Mouse (Mus musculus): ENCODE measurements around the gene Ifit2.
A peak's percentile ranks its signal among the peaks of the same experiment; 100 is the strongest.

The Ifit2 gene

DNA sequence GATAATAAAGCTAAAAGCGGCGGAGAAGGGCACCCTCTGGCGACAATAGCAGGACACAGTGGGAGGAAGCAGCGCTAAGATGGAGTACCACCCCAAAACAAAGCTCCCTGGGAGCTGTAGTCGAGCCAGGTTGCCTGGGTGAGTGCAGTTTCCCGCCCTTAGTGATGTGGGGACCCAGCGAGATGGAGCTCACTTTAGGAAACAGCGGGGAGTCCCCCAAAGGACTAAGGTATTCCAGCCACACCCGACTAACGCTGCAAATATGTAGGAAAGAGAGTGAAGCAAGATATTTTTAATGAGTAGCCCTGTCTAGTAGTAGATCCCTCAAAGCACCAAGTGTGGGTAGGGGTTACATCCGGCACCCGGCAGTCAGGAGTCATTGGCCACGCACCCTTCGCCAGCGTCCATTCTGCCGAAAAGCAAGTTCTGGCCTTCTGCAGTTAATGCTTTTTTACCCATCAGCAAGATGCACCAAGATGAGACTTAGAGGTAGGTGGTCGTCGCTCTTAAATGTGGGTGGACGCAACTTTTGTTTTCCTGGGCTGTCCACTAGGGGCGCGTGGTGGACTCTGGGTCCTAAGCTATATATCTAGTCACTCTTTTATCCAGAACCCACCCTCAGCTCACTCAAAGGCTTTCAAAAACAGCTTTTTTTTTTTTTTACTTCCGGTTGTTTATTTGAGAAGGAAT lies at the start of gene Ifit2:
TSS of gene Ifit2 (plus strand) at position 161 of the 690 bp plus-strand sequence.
- peak; percentile 54 for DNase-seq

DNA sequence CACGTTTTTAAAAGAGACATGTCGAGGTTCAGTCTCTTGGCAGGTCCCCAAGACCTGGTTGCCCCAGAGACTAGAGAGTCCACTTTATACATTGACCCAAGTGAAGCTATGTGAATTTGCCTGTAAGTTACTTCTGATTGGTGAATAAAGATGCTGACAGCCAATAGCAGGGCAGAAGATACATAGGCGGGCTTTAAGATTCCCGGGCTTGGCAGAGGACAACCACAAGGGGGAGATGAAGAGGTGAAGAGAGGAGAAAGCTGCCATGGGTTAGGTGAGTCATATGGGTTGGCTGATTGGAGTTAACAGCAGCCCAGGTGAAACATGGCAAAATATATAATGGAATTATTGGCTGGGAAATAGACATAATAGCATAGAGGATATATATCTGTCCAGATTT lies 49.7 kb upstream of the Ifit2 start:
- peak; percentile 49 for DNase-seq

DNA sequence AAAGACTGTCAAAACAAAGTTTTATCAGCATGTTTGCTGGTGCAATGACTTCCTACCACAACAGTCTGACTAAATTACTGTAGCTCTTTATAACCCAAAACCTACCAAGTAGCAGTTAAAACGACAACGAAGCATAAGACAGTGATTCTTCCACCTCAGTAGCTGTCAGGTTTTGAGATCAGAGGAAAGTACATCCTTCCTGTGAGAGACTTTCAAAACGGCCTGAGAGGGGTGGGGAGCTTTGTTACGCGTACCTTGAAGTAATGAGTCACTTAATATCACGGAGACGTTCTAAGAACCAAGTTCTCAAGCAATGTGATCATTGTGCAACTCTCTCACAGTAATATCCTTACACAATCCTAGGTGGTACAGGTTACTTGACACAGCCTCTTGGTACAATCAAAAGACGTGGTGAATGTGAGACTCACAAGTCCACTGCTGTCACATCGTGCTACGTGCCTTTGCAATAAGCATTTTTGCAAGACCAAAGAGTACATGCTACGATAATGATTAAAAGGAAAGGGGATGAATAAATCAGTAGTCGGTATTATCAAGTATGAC lies 45.3 kb upstream of the Ifit2 start:
- DNase-seq = no peak

DNA sequence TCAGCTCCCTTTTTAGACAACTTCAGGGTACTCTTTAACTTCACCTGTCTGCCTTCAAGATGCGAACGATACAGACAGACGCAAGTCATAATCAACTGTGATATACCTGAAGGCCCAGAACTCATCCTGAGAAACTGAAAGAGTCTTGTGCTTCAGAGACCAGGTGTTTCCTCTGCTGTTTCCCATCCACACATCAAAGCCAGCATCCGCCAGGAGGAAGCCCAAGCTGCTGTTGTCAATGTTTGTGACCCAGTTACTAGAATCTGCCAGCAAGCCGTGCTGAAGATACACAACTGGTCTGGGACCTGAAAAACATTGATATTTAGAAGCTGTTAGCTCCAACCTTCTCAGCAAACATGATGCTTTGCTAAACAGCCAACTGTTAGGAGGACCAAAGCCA lies 39.8 kb upstream of the Ifit2 start:
- no peak for DNase-seq

DNA sequence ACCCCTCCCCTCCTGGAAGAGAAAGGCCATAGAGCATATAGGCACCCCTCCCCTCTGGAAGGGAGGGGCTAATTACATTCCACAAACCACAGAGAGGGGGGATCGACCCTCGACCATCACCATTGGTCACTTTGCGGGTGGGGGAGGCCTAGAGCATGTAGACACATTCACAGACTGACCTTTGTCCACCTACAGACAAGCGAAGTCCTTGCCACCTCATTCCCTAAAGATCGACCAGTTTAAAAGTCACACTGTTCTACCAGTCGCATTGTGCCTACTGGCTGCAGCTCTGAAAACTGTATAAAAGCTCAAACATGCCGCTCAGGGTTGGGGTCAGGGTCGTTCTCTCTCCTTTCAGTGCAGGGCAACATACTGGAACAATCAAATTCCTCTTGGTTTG lies 39.0 kb upstream of the Ifit2 start:
- DNase-seq = no peak

DNA sequence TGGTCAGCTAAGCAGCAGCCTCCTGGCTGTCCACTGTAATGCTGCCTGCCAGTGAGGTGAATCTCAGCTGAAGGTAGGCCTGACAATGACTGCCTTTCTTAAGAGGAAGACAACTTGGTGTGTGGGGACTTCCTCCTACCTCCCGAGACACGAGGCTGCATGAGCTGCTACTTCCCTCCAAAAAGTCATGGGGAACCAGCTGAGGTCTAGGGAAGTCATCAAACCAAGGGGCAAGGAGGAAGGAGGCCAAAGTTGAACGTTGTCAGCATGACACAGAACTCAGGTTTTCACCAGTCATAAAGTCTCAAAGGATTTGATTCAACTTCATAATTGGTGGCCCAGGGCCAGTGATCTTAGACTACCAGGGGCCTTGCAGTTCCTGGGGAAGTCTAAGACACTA lies 34.8 kb upstream of the Ifit2 start:
- DNase-seq = no peak

DNA sequence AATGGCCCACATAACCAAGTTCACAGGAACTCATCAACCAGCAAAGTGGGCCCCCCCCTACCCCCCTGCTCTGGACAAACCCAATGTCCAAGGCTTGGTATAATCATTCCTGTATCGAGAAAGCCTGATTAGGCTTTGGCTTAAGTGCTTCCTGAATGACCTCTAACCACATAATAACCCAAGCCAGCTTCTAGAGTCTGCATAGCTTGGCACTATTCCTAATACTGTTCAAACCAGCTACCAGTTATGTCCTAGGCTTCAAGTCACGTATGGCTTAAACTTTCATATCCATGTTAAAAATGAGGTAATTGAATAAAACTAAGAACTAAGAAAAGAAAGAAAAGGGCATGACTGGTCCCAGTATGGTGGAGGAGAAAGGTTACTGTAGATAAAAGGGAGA lies 34.1 kb upstream of the Ifit2 start:
- DNase-seq = no peak

DNA sequence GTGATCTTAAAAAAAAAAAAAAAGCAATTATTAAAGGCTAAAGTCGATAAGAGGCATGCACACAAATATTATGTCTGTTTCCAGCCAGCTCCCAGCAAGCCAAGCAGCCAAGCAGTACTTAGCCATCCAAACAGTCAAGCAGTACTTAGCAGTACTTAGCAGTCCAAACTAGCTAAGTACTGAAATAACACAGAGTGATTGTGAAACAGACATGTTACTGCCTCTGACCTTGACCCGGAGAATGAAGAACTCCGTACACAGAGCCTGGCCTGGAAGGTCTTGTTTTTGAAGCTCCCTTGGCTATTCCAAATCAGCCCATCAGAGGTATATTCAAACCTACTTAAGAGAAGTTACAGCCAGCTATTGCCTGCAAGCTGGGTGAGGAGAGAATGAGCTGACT lies 33.3 kb upstream of the Ifit2 start:
- DNase-seq = no peak

DNA sequence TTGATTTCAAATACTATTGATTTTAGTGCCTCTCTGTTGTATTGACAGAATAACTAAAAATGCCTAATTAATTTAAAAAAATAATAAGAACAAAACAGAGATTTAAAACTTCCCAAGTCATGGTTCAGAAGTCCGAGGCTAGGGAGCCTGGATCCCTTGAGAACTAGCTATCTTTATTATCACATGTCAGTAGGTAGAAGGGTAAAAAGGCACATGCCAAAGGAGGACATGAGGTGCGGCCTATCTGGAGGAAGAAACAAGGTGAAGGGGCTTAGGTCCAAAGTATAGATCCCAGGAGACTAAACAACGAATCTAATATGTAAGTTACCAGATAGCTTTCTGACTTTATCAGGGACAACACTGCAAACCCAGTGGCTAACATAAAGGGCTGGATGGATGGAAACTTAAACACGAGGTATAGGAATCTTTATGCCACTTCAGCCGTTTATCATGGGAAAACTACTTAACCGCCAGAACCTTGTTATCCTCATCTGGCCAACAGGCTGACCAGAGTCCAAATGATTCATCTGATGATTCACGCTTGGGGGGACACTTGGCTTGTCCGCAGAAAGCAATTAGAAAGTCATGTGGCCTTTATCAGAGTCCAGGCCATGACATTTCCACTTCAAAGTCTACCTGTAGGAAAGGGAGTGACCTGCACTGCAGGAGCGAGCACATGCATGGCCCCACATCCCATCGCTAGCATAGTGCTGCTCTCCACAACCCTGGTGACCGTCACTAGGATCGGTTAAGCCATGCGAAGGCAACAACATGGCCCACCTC lies 32.5 kb upstream of the Ifit2 start:
- no peak for DNase-seq

DNA sequence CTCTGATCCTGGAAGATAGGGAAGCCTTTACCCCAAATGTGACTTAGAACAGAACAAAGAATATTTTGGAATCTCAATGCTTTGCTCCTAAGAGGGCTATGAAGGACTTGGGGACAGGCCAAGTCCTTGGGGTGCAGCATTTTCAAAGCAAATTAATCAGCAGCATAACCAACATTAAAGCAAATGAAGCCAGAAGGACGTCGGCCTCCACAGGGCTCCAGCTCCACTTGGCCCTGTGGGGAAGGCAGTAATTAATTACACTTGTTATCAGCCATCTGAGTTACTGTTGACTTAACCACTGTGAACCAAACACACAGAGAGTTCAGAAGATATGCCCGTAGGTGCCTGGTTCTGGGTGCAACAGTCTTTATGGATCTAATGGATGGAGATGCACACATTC lies 31.7 kb upstream of the Ifit2 start:
- DNase-seq = no peak

DNA sequence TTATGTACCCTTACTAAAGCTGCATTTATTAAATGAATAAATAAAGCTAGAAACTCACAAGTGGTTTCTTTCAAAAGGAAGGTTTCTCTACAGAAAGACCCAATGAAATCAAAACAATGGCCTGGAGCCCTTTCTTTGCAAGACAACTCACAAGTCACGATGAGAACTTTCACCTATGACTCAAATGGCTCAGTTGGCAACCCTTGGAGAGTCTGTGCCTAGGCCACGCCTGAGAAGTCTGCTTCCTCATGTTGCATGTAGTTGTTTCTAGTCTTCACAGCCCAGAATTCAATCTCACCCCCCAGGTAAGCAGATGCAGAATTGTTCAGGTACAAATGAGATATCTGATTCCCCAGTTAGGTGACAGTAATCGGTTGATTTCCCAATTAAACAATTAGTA lies 30.8 kb upstream of the Ifit2 start:
- DNase-seq = no peak

DNA sequence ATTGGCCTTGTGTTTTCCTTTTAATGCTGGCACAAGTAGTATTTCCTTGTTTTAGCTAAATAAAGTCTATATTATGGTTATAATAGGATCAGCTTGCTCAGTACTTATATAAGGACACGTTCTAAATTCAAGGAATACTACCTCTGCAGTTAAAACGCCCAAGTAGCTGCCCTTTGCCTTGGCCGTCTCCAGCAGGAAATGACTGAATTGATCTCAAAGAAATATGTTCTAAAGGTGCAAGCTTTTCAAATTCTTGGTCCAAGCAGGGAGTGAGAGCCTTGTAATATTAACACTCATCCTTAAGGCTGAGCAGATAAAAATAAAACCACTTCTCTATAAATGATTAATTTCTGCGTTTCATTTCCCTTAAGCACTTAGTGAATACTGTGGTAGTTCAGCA lies 30.4 kb upstream of the Ifit2 start:
- DNase-seq = no peak

DNA sequence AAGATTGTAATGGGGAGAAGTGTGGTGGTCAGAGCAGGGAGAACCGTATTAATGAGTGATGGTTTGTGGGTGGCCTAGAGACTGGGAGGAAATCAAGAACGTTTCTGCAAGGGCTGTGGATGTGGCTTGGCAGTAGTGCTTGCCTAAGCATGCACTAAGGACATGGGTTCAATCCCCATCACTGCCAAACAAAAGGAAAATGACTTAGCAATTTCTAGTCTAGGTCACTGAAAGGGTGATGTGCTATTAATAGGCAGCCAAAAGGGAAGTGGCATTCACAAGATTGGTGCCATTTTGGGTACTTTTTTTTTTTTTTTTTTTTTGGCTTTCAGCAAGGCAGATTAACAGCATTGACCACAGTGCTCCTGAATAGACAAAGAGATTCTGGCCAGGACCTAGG lies 29.1 kb upstream of the Ifit2 start:
- DNase-seq = no peak

DNA sequence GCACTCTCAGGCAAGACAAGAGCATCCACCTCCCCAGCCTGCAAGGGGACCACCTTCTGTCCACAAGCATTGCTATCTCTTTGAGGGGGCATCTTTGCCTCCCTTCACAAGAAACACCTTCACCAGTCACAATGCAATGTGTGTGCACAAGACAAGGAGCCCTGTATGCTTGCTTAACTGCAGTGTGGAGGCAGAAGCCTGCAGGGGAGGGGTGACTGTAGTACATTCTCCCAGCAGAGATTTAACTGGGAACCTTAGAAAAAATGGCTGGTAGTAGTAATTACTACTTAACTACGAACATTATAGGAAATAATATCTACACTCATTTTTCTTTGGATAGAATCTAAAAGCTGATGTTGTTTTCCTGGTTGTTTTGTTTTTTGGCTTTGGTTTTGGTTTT lies 28.5 kb upstream of the Ifit2 start:
- DNase-seq = no peak

DNA sequence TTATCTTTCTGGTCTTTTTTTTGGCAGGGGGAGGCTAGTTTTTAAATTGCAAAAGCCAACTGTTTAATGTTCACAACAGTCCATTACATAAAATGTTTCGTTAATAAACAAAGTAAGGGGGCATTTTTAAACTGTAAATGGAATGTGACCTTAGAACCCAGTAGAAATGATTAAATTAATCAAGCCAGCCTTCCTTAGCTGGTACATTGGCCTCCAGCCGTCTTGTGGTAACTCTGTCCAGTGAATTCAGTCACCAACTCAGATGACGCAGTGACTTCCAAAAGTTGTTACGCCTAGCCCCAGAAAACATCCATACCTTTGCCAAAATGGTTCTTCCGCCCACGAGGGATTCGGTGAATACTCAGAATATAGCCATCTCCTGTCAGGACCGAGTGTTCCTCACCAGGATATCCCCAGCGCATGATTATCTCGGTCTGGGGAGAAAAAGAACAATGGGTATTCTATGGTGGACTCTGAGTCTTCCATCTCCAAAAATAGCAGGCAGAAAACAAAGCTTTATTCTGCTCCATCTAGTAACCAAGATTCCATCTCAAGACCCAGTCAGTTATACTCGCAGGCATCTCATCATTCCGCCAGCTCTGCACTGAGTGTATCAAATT lies 27.3 kb upstream of the Ifit2 start:
- no peak for DNase-seq

DNA sequence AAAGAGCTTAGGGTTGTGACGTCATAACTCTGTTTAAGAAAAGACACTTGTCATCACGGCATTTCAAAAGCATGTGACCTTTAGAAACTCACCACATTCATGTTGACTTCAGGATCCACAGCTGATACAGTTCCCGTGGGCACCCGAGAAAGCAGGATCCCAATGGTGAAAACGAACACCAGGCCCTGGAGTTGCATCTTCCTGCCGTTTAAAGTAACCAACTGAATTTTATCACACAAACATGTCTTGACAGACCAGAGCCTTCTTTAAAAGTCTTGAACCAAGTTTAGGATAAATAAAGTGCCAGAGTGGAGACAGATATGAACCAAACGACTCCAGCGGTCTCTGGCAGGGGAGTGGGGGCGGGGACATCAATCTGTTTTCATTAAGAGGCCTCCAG lies 25.8 kb upstream of the Ifit2 start:
- no peak for DNase-seq

DNA sequence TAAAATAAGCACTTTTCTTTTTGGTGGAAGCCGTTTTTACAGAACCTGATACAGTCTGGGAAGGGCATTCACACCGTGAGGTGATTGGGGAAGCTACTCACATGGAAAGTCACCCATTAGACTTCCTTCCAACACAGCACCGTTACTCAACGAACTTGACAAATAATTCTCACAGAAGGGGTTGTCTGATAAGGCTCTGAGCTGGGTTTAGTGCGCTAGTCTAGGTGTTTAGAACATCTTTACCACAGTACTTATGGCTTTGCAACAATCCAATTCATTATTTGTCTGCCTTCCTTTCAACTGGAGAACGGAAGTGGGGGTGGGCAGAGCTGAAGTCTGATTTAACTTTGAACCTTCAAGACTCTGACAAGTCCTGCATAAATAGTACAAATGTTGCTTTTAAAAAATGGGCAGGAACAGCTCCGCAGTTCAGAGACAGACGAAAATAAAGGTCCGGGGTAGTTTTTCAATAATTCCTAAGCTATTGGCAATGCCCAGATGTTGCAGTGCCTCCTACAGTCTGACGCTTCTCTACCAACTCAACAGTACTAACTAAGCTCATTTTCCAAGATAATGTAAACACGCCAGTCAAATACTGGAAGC lies 24.1 kb upstream of the Ifit2 start:
- peak; percentile 14 for DNase-seq

DNA sequence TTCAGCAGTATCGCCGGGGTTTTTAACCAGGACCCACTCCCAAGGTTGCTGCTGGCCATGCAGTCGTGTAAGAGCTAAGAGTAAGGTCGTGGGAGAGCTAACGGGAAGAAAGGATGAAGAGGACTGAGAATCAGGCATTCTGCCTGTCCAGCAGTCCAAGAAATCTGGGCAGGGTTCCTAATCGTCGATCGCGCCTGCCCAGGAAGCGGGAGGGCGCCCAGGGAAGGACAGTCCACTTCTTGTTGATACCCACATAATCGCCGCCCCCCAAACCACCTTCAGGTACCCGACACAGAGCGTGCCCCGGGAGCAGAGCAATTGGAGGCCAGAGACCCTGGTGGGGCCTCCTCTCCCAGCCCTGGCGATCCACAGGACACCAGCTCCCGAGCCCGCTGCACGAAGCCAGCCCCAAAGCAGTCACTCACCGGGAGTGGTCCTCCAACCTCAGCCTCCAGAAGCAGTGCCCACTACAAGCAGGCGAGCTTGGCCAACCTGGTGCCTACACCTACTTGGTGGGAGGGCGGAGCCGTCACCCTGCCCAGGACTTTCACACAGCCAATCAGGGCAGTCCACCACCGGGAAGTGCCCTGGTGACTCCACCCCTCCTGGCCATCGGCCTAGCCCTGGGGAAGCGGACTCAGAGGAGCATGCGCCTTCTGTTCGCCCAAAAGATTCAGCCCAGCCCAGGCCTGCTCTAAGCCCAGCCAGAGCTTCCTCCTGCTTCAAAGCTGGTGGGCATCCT lies 23.4 kb upstream of the Ifit2 start, which contains the start of gene Lipa:
TSS of gene Lipa (minus strand) at position 534 of the 742 bp plus-strand sequence.
- DNase-seq = peak; percentile 97

DNA sequence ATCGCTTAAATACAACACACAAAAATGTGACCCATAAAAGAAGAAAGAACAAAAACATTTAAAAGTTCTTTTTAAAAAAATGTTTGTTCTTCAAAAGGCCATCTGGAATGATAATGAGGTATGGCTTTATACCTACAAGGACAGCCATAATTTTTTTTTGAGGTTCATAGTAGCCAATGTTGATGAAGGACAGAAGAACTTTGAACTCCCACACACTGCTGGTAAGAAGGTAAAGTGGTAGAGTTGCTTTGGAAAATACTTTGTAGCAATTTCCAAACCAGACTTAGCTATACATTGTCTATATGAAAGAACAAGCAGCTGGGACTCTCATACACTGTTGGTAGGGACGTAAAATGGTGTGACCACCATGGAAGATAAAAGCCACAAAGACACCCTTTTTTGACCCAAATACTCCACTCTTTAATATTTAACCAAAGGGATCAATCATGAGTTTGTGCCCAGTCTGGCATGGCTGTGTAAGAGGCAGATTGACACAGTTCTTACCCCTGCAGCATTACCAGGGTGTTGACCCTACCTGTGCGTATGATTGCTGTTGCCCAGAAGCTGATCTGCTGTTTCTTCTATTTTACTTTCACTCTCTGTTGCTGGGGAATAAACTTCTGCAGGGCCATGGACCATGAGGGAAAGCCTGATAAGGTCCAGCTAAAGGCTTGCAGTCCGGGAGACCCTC lies 18.3 kb upstream of the Ifit2 start:
- no peak for DNase-seq

DNA sequence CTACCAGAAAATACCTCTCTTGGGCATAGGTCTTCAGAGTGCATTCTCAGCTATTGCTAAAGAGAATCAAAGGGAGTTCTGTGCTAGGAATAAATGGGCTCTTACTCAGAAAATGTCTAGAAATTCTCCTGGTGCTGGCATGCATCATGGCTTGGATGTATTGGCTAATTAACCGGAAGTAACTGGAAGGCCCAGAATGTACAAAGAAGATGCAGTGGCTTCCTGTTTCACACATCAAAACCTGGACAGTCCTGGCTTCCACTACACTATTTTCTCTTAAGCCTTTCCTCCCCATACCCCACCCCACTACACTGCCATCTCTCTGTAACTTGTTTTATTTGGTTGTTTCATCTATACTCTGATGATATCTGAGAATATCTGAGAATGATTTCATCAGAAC lies 11.1 kb upstream of the Ifit2 start:
- no peak for DNase-seq

DNA sequence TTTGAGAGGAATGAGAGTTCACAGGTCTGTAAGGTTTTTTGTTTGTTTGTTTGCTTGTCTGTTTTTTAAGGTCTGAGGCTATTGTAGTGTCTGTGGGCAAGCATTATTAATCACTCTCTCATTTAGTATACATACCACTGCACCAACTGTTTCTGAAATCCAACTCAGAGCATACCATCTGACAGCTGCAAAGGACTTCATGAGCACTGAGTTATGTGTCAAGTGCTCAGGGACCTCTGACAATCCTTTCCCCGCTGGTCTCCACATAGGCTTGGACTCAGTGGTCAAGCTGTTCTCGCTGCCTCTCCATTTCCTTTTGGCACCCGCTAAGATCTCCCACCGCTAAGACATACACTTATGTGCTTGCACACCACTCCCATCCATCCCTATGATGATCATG lies 4.3 kb upstream of the Ifit2 start:
- DNase-seq = no peak

DNA sequence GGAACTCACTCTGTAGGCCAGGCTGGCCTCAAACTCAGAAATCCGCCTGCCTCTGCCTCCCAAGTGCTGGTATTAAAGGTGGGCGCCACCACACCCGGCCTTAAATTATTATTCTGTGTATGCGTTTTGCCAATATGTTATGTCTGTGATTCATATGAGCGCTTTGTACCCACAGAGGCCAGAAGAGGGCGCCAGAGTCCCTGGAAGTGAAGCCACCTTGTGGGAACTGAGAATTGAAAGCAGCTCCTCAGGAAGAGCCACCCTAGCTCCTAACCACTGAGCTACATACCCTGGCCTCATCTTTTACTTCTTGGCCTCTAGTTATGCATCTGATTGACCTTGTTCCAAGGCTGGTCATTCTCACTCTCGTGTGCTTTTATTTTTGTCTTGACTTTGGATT lies 2.5 kb upstream of the Ifit2 start:
- peak; percentile 29 for DNase-seq
